Mouse (Mus musculus) embryonic stem cell, embryonic (primary cell): ENCODE measurements around the gene Pwwp2b.

ENCODE experiments used
- CTCF ChIA-PET, 4 experiments: fragments of 300-600 bp in 2 of 4; fragments of 350-600 bp in 2 of 4; sonication (Branson Sonifier 250); formaldehyde crosslinking; loops; one replicate each; lab custom pipeline; 2022; ENCODE audit warnings: inconsistent platforms in 2 of 4; lab: Charles Lee
- POLR2A ChIA-PET, 4 experiments: fragments of 300-600 bp in 2 of 4; fragments of 350-600 bp in 2 of 4; sonication (Branson Sonifier 250); formaldehyde crosslinking; loops; one replicate each; lab custom pipeline; 2022; ENCODE audit warnings: antibody characterized with exemption in 4 of 4, inconsistent platforms in 1 of 4; lab: Charles Lee

The Pwwp2b gene

DNA sequence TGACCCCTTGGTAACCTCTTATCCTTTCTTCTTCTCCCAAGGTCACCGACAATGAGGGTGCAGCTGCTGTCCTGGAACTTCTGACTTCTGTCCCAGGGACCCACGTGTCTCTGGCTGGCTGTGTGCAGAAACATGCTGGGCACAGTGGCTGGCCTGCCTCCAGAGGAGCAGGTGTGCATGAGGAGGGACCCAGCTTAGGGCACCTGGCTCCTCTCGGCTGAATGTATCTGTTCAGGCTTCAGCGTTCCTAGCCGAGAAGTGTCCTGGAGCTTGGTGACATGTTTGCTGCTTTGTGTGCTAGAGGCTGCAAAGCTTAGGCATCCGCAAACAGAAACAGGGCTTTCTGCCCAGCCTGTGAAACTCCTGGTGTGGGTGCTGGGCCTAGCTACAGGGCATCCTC is 18.1 kb downstream of the Pwwp2b start:
- POLR2A ChIA-PET: interaction anchor here in 2 of 4 experiments (0.9 to 1.2 kb wide), 4 partner anchors 11 to 122 kb away, joined by 3 read pairs; no protein-coding TSS in a partner anchor

DNA sequence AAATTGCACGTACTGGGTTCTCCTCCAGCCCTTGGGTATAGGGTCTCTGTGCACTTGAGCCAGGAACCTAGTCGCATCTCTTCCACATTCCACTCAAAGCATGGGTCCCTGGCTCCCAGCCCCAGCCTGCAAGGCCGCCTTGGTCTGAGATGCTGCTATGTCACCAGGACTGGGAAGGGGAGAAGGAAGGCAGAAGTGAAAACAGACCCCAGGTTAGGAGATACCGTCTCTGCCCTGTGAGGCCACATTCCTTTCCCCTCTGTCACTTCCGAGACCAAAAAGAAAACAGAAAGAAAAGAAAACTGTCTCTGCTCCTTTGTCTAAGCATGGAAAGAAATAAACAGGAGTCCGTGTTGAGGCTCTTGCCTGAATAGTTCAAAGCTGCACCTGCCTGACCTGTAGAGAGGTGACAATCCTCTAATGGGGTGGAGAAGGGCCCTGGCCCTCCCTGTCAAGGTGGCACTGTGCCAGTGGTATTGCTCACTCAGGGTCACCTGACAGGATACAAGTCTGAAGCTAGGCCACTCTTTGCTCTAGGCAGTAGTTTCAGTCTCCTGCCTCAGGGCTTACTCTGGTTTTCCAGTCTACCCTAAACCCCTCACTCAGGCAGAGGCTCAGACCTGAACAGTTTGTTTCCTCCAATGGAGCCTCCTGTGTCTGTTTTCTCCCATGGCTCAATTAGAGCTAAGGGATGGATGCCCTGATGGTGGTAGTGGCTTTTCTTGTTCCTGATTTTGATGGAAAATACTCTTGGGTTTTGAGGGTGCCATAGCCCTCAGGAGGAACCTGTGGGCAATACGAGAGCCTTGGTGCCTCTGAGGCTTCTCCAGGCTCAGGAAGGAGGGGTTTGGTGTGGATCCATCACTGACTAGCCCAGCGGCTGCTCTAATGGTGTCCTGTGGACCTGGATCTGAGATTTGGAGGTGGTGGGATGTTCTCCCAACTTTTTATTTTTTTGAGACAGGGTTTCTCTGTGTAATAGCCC is 18.9 kb downstream of the Pwwp2b start:
- ChIA-PET POLR2A (interaction anchor here in 1 of 4 experiments (1.1 kb wide), 1 partner anchor 121 kb away, joined by 3 read pairs; no protein-coding TSS in a partner anchor), CTCF (interaction anchor here in 1 of 4 experiments (1.0 to 1.6 kb wide), 3 partner anchors 29 to 36 kb away, joined by 3 to 4 read pairs (median 3); no protein-coding TSS in a partner anchor)

More for the DNA sequence above, 18.1 kb downstream of the Pwwp2b start:
- CTCF ChIA-PET: interaction anchor here in 2 of 4 experiments (1.3 to 1.6 kb wide), 3 partner anchors 30 to 33 kb away, joined by 3 to 4 read pairs (median 4); no protein-coding TSS in a partner anchor

DNA sequence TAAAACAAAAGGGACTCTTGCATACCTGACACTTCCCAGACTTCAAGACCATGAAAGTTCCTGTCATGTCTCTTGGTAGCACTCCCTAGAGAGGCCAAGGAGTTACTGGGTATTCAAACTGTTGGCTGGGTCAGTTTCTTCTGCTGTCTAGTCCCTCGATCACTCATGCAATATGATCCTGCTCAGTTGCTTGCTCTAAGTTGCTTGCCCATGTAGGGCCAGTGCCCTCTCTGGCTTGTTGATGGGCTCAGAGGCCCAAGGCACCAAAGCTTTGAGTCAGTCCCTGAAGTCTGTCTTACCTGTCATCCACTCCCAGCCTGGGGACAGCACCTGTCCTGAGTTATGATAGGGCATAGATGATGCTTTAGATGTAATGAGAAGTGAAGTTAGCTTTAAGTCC is 22.5 kb downstream of the Pwwp2b start:
- ChIA-PET CTCF (no interaction called here), POLR2A (interaction anchor here in 1 of 4 experiments (1.4 kb wide), 1 partner anchor 10 kb away, joined by 3 read pairs; no protein-coding TSS in a partner anchor)

DNA sequence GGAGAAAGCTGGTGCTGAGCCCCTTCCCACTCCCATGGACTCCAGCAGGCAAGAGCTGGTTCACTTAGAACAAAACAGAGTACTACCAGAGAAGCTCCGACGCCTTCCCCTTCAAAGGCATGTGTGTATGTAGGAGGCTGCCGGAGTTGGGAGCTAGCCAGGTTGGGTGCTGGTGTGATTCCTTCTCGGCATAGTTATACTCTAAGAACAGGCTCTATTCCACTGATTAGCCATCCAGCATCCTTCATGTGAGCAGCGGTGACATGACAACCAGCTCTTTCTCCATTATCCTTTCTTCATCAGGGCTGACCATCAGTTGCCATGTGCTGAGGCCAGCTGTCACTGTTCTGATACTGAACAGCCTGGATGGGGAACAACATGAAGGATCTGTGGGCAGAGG is 23.6 kb downstream of the Pwwp2b start:
- ChIA-PET CTCF (interaction anchor here in 1 of 4 experiments (0.6 kb wide), 1 partner anchor 31 kb away, joined by 4 read pairs; no protein-coding TSS in a partner anchor), POLR2A (no interaction called here)

DNA sequence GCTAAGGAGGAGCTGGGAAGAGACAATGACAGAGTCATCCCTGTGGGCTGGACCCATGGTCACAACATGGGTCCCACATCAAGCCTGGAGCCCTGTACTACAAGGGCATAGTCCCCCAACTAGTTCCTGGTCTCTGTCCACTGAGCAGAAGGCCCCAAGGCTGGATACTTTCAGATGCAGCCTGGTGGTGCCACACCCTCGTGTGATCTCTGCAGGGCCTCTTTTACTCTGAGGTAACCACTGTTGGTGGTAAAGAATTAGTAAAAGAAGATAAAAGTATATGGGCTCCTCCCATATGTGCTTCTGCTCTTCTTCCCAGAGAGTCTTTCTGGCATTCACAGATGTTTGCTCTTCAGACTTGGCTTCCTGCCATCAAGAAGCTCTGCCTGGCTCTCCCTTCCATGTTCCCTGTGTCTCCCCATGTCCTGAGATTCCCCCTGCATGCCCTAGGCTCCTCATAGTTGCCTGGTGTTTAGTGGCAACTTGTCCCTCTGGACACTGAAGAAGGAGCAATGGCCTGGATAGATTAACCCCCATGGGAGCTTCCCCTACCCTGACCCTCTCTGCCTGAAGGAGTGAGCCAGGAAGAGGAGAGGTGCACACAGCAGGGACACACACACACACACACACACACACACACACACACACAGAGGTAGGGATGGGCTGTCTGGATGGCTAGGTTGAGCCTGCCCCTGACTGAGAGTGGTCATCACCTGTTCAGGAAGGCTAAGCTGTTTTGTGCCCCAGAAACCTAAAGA is 24.5 kb downstream of the Pwwp2b start:
- POLR2A ChIA-PET: interaction anchor here in 2 of 4 experiments (0.8 to 2.3 kb wide), 3 partner anchors 8 to 22 kb away, joined by 3 to 8 read pairs (median 3); no protein-coding TSS in a partner anchor

DNA sequence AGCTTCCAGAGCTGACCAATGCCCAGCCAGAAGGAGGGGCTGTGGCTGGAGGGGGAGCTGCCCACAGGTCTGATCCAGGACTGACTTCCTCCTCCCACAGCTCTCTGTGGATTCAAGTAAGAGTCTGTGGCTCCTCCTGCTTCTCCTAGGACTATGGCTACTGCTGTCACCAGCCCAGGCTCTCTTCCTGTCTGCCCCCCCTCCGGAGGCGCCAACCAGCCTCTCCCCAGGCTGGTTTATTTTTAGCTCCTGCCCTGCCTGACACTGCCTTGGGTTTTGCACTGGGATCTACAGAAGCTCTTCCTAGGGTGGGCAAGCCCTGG is 25.1 kb downstream of the Pwwp2b start:
- ChIA-PET CTCF (interaction anchor here in 1 of 4 experiments (0.5 to 0.9 kb wide), 2 partner anchors 15 to 39 kb away, joined by 3 read pairs; no protein-coding TSS in a partner anchor), POLR2A (interaction anchor here in 2 of 4 experiments (0.8 to 2.3 kb wide), 3 partner anchors 9 to 23 kb away, joined by 3 to 8 read pairs (median 3); no protein-coding TSS in a partner anchor)

More for the DNA sequence above, 24.5 kb downstream of the Pwwp2b start:
- CTCF ChIA-PET: interaction anchor here in 1 of 4 experiments (0.5 to 0.9 kb wide), 4 partner anchors 9 to 262 kb away, joined by 3 to 4 read pairs (median 3); no protein-coding TSS in a partner anchor

DNA sequence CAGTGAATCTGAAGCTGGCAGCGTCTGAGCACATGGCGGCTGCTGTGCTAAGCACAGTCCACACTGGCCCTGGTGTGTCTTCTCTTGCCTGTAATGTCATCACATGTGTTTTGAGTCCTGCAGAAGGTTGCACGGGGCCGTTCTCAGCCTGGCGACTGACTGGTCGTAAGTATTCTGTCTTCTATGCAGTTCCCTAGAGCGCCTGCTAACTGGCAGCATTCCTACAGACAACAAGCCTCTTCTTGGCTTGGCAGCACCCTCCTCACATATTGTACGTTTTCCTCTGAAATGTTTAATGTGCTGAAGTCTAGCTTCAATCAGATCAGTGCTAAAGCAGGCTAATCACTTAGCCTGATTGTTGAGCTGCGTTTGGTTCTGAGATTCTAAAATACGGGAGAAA is 27.3 kb downstream of the Pwwp2b start:
- POLR2A ChIA-PET: interaction anchor here in 2 of 4 experiments (0.6 to 1.2 kb wide), 3 partner anchors 11 to 22 kb away, joined by 3 read pairs; no protein-coding TSS in a partner anchor
- CTCF ChIA-PET: no interaction called here

DNA sequence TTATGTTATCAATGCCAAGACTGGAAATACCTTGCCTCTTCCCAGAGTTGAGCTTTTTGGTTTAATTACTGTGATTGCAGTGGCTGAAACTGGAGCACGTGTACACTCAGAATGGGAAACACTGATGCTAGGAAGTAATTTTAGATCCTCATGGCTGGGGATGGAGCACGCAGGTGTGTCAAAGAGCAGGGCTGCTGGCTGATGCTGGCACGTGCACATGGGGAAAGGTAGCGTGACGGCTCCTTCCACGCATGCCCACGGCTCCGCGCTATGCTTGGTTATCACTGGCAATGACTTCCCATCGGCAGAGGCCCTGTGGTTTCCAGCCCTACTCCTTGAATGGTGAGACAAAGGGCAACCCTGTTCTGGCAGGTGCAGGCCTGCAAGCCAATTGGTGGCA is 27.9 kb downstream of the Pwwp2b start:
- ChIA-PET CTCF (no interaction called here), POLR2A (interaction anchor here in 2 of 4 experiments (0.6 to 1.2 kb wide), 3 partner anchors 11 to 23 kb away, joined by 3 read pairs; no protein-coding TSS in a partner anchor)

DNA sequence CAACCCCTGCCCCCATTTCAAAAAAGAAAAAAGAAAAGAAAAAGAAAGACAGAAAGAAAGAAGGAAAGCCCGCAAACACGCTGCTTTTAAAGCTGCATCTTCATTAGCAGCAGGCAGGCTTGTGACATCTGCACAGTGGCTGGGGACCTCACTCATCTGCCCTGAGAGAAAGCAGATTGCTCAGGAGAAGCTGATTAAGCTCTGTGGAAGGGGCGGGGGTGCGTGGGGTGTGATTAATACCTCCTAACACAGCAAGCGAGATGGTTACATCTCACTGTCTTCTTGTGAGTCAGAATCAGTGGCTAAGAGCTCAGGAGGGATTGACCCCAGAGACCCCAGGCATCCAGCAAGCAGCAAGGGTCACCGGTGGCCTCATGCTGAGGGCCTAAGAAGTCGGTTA is 29.3 kb downstream of the Pwwp2b start:
- POLR2A ChIA-PET: interaction anchor here in 1 of 4 experiments (0.8 kb wide), 1 partner anchor 11 kb away, joined by 3 read pairs; no protein-coding TSS in a partner anchor
- CTCF ChIA-PET: no interaction called here

DNA sequence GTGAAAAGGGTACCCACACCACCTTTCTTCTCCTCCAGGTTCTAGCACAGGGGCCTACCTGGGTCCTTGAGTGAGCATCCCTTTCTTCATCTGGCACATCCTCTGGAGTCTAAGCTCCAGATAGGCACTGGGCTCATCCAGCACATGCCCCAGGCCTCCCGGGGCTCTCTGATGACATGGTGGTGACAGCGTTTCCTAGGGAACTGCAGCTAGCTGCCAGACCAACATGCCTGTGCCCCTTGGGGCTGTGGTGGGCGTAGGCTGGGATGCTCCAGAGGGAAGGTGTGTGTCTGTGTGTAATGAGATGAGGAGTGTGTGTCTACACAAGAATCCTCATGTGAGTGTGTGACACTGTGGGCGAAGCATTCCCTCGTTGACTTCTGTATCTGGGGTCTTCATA is 31.3 kb downstream of the Pwwp2b start:
- CTCF ChIA-PET: no interaction called here
- POLR2A ChIA-PET: interaction anchor here in 2 of 4 experiments (0.6 to 1.2 kb wide), 2 partner anchors 15 to 23 kb away, joined by 3 to 11 read pairs; no protein-coding TSS in a partner anchor

DNA sequence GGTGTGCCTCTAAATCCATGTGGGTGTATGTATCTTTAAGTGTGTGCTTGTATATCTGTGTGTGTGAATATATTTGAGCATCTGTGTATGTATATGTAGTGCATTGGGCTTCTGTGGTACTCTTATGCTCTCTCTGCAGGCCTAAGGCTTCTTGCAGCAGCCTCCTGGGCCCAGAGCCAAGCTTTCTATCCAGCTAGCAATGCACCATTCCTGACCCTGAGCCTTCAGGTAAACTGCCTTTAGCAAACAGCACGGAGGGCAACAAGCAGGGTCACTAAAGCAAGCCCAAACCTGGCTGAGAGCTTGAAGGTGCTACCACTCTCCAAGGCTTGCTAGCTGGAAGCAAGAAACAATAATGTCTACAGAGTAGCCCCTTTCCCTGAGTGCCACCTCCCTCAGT is 31.8 kb downstream of the Pwwp2b start:
- ChIA-PET POLR2A (interaction anchor here in 3 of 4 experiments (0.6 to 1.2 kb wide), 3 partner anchors 14 to 23 kb away, joined by 3 to 11 read pairs (median 3); no protein-coding TSS in a partner anchor), CTCF (no interaction called here)

DNA sequence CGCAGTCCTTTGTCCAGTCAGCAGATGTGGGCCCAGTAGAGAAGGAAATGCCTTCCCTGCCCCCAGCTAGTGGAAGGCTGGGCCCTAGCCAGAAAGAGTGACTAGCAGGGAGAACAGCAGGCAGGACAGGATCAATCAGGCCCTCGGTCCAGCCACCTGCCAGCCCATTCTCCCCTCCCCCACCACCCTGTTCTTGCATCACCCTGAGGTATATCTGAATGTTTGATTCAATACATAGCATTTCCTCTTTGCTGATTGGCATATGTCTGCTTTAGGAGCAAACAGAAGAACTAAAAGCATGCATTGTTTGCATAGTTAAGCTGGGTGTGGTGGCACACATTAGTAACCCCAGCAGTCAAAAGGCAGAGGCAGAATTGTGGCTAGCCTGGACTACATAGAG is 32.9 kb downstream of the Pwwp2b start:
- ChIA-PET POLR2A (interaction anchor here in 3 of 4 experiments (0.6 to 1.3 kb wide), 9 partner anchors 11 to 492 kb away, joined by 3 read pairs; no protein-coding TSS in a partner anchor), CTCF (no interaction called here)

DNA sequence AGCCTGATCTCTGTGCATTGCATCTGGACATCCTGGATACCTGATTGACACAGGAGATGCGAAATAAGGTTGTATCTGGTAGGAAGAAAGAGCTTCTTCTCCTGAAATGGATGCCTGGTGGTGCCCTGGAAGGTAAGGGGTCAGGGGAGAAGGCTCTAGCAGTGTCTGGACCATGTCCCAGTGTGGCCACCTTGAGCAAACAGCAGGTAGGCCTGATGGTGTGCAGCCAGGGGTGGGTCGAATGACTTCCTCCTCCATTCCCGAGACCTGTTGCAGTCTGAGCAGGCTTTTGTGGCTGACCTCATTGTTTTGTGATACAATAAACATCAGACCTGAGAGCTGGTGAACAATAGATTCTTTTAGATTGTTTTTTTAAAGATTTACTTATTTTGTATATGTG is 33.8 kb downstream of the Pwwp2b start:
- CTCF ChIA-PET: interaction anchor here in 1 of 4 experiments (1.1 kb wide), 1 partner anchor 48 kb away, joined by 3 read pairs; no protein-coding TSS in a partner anchor
- POLR2A ChIA-PET: interaction anchor here in 2 of 4 experiments (0.6 to 1.3 kb wide), 4 partner anchors 13 to 35 kb away, joined by 3 read pairs; no protein-coding TSS in a partner anchor

DNA sequence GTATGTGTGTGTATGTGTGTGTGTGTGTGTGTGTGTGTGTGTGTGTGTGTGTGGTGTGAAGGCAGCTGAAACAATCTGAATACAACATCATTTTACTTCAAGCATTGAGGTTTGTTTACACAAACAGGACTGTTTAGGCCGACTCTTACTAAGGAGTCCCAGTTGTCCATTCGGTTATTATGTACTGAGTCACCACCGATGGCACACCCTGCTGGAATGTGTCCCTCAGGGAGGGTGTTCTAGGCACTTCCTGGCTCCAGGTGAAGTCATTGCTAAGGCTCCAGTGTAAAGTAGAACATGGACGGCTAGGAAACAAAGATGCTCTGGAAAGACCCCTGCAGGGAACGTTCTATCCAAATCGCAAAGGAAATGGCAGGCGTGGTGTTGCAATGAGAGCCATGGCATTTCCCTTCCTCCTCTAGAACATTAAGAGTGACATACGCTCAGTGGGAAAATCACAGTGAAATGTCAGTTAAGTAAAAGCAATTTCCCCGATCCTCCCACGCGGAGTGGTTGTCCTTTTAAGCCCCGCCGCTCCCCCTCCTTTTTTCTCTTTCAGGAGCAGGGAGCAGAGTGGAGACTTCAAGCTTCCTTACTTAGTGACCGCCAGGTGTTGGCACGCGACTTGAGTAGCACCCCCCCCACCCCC is 37.1 kb downstream of the Pwwp2b start:
- ChIA-PET CTCF (interaction anchor here in 3 of 4 experiments (0.6 to 1.4 kb wide), 4 partner anchors 14 to 1151 kb away, joined by 3 to 4 read pairs (median 3); no protein-coding TSS in a partner anchor), POLR2A (interaction anchor here in 2 of 4 experiments (0.6 to 1.4 kb wide), 2 partner anchors 61 to 73 kb away, joined by 3 to 4 read pairs; partner anchors contain the start of genes Lrrc27 (in 1 of the 2) and Stk32c (in 1 of the 2))

DNA sequence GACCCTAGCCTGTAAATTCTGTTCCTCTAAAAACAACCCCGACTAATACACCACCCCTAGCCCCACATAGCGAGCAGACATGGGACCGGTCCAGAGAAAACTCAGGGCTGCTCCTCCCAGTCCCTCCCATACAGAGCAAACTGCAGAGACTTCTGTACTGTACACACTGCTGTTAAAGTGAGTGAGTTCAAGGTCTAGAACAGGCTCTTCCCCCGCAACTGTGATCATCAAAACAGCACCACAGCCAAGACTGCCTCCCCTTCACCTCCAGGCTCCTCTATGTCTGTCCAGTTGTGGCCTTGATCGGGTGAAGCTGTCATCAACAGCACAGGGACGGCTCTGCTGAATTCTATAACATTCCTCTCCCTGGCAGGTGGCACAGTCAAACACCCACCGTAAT is 40.3 kb downstream of the Pwwp2b start:
- ChIA-PET CTCF (interaction anchor here in 1 of 4 experiments (0.6 kb wide), 1 partner anchor 15 kb away, joined by 3 read pairs; no protein-coding TSS in a partner anchor), POLR2A (interaction anchor here in 2 of 4 experiments (0.6 to 1.1 kb wide), 4 partner anchors 10 to 276 kb away, joined by 3 to 7 read pairs (median 4); partner anchors contain the start of genes Lrrc27 (in 1 of the 2) and Stk32c (in 1 of the 2))

DNA sequence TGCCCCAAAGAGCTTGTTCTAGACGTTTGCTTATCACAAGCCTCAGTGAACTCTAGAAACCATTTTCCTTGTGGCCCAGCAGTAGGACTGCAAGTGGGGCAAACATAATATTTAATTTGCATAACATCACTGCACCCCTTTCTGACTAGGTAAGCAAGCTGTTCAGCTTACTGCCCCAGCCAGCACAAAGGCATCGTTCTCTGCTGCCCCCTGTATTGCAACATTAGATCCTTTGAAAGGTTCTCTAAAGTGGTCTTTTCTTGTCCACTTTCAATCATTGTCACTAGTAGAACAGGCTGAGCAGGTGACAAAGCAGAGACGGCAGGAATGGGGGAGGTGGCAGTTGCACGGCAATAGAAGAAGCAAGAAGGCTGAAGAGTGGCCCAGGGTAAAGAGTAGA is 45.1 kb downstream of the Pwwp2b start:
- CTCF ChIA-PET: interaction anchor here in 2 of 4 experiments (0.6 to 0.8 kb wide), 2 partner anchors 9 to 182 kb away, joined by 3 read pairs; no protein-coding TSS in a partner anchor
- POLR2A ChIA-PET: interaction anchor here in 2 of 4 experiments (1.0 to 2.3 kb wide), 4 partner anchors 9 to 80 kb away, joined by 3 to 6 read pairs (median 4); partner anchors contain the start of genes Lrrc27 (in 1 of the 2) and Stk32c (in 1 of the 2)
